Mouse (Mus musculus): Measurements from ENCODE around the gene Nemp1. TPM values are rescaled to one million over a fixed set of nuclear protein-coding genes. Genes with fewer than 3 reads are reported as not detected.

Gene Nemp1
- polyA plus RNA-seq, 1 experiment: 58.1 TPM

- Histone ChIP-seq H3K27ac (ENCODE audit: control insufficient read depth, insufficient read depth, low read depth, low read length) (no peak overlapping the region), H3K27me3 (ENCODE audit: control insufficient read depth, insufficient read depth, low read length) (no peaks in the 10 kb centered on the region), H3K4me3 (ENCODE audit: control insufficient read depth, low read depth, low read length) (no peak overlapping the region), H3K4me1 (ENCODE audit: control insufficient read depth, insufficient read depth, low read length) (peaks cover 10% of the 10 kb centered on the region), H3K36me3 (ENCODE audit: control insufficient read depth, insufficient read depth, low read length) (no peaks in the 10 kb centered on the region)
- no peak for TF ChIP-seq CTCF (IDR thresholded peaks at IDR 0.05; ENCODE audit: control insufficient read depth, insufficient read depth, insufficient replicate concordance, low read depth, low read length)
- no peak for TF ChIP-seq POLR2A (IDR thresholded peaks at IDR 0.05; ENCODE audit: control insufficient read depth, low read depth, low read length)
Measured at GRCm38 (mm10) chr10:127738151-127738882, 71.6 kb downstream of the Nemp1 start.

- Histone ChIP-seq H3K36me3 (ENCODE audit: control insufficient read depth, insufficient read depth, low read length) (no peaks in the 10 kb centered on the region; the same call in 1 of the 2 replicates), H3K27ac (ENCODE audit: control insufficient read depth, insufficient read depth, low read depth, low read length) (peak within 1 kb of the TSS; percentile 77), H3K4me3 (ENCODE audit: control insufficient read depth, low read depth, low read length) (peak within 1 kb of the TSS; percentile 92), H3K27me3 (ENCODE audit: control insufficient read depth, insufficient read depth, low read length) (no peaks in the 10 kb centered on the region), H3K4me1 (ENCODE audit: control insufficient read depth, insufficient read depth, low read length) (peaks cover 10% of the 10 kb centered on the region)
- TF ChIP-seq CTCF (IDR thresholded peaks at IDR 0.05; ENCODE audit: control insufficient read depth, insufficient read depth, insufficient replicate concordance, low read depth, low read length) (peak; percentile 43; the same call in 1 of the 2 replicates), POLR2A (IDR thresholded peaks at IDR 0.05; ENCODE audit: control insufficient read depth, low read depth, low read length) (no peak)
Measured at GRCm38 (mm10) chr10:127739083-127739660, 72.5 kb downstream of the Nemp1 start, which contains the start of gene Zbtb39. Gene Zbtb39 (plus strand): TSS chr10:127739538.

- TF ChIP-seq POLR2A (IDR thresholded peaks at IDR 0.05; ENCODE audit: control insufficient read depth, low read depth, low read length) (no peak), CTCF (IDR thresholded peaks at IDR 0.05; ENCODE audit: control insufficient read depth, insufficient read depth, insufficient replicate concordance, low read depth, low read length) (no peak)
- Histone ChIP-seq H3K36me3 (ENCODE audit: control insufficient read depth, insufficient read depth, low read length) (no peaks in the 10 kb centered on the region; the same call in 1 of the 2 replicates), H3K4me1 (ENCODE audit: control insufficient read depth, insufficient read depth, low read length) (peaks cover 10% of the 10 kb centered on the region), H3K27me3 (ENCODE audit: control insufficient read depth, insufficient read depth, low read length) (no peaks in the 10 kb centered on the region), H3K27ac (ENCODE audit: control insufficient read depth, insufficient read depth, low read depth, low read length) (peak overlapping the region; percentile 77), H3K4me3 (ENCODE audit: control insufficient read depth, low read depth, low read length) (peak overlapping the region; percentile 92)
Measured at GRCm38 (mm10) chr10:127739661-127740161, 73.0 kb downstream of the Nemp1 start.

- no peaks in the 10 kb centered on the region; the same call in 1 of the 2 replicates for H3K36me3 ChIP-seq (ENCODE audit: control insufficient read depth, insufficient read depth, low read length)
- no peak overlapping the region for H3K4me3 ChIP-seq (ENCODE audit: control insufficient read depth, low read depth, low read length)
- no peaks in the 10 kb centered on the region for H3K27me3 ChIP-seq (ENCODE audit: control insufficient read depth, insufficient read depth, low read length)
- no peak overlapping the region for H3K27ac ChIP-seq (ENCODE audit: control insufficient read depth, insufficient read depth, low read depth, low read length)
- H3K4me1 ChIP-seq (ENCODE audit: control insufficient read depth, insufficient read depth, low read length): peaks cover 4% of the 10 kb centered on the region
- TF ChIP-seq POLR2A (IDR thresholded peaks at IDR 0.05; ENCODE audit: control insufficient read depth, low read depth, low read length): no peak
- TF ChIP-seq CTCF (IDR thresholded peaks at IDR 0.05; ENCODE audit: control insufficient read depth, insufficient read depth, insufficient replicate concordance, low read depth, low read length): peak; percentile 48; the same call in 1 of the 2 replicates
Measured at GRCm38 (mm10) chr10:127744661-127745060, 78.0 kb downstream of the Nemp1 start.

- no peaks in the 10 kb centered on the region; the same call in 1 of the 2 replicates for H3K36me3 ChIP-seq (ENCODE audit: control insufficient read depth, insufficient read depth, low read length)
- TF ChIP-seq CTCF (IDR thresholded peaks at IDR 0.05; ENCODE audit: control insufficient read depth, insufficient read depth, insufficient replicate concordance, low read depth, low read length) (no peak), POLR2A (IDR thresholded peaks at IDR 0.05; ENCODE audit: control insufficient read depth, low read depth, low read length) (no peak)
- no peak overlapping the region for H3K27ac ChIP-seq (ENCODE audit: control insufficient read depth, insufficient read depth, low read depth, low read length)
- no peak overlapping the region for H3K4me3 ChIP-seq (ENCODE audit: control insufficient read depth, low read depth, low read length)
- H3K27me3 ChIP-seq (ENCODE audit: control insufficient read depth, insufficient read depth, low read length): no peaks in the 10 kb centered on the region
- H3K4me1 ChIP-seq (ENCODE audit: control insufficient read depth, insufficient read depth, low read length): peaks cover 13% of the 10 kb centered on the region
Measured at GRCm38 (mm10) chr10:127745886-127746285, 79.2 kb downstream of the Nemp1 start.

- Histone ChIP-seq H3K4me3 (ENCODE audit: control insufficient read depth, low read depth, low read length) (no peak overlapping the region), H3K27me3 (ENCODE audit: control insufficient read depth, insufficient read depth, low read length) (no peaks in the 10 kb centered on the region), H3K4me1 (ENCODE audit: control insufficient read depth, insufficient read depth, low read length) (peaks cover 14% of the 10 kb centered on the region), H3K27ac (ENCODE audit: control insufficient read depth, insufficient read depth, low read depth, low read length) (no peak overlapping the region), H3K36me3 (ENCODE audit: control insufficient read depth, insufficient read depth, low read length) (no peaks in the 10 kb centered on the region; the same call in 1 of the 2 replicates)
- TF ChIP-seq POLR2A (IDR thresholded peaks at IDR 0.05; ENCODE audit: control insufficient read depth, low read depth, low read length) (no peak), CTCF (IDR thresholded peaks at IDR 0.05; ENCODE audit: control insufficient read depth, insufficient read depth, insufficient replicate concordance, low read depth, low read length) (no peak)
Measured at GRCm38 (mm10) chr10:127747254-127747653, 80.6 kb downstream of the Nemp1 start.

Measured in testis, adult 2 months (tissue).